Mouse (Mus musculus): Measurements from ENCODE around the gene Pif1.

Pif1 gene

DNA sequence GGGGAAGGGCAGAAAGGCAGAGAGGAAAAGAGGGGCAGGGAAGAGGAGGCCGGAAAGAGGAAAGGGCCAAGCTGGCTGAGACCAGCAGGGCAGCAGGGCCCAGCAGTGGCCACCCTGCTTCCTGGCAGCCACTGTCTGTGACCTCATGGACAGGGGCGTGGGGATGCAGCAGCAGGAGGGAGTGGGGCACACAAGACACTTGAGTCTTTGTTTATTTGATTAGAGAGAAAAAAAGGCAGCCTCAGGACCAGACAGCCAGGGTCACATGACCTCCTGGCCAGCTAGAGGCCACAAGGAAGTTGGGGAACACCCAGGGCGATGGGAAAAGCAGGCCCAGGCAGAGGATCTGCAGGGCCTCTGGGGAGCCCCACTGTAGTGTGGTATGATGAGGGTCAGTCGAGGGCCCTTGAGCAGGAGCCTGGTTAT is 24.9 kb upstream of the Pif1 start:
- peak; percentile 62 for DNase-seq

DNA sequence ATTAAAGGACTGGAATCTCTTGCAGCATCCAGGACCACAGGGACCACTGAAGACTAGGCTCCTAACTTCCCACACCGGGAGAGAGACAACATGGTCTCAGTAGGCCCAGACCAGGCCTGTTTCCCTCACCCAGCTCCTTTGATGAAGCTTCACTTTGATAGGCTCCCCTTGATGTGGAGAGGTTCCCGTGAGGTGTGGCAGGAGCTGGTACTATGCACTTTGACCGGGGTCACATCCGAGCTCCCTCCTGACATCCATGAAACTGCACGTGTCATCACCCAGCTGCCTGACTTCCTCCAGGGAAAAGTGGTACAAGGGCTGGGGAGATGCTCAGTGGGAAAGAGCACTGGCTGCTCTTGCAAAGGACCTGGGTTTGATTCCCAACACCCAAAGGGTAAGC is 23.9 kb upstream of the Pif1 start:
- DNase-seq: no peak

DNA sequence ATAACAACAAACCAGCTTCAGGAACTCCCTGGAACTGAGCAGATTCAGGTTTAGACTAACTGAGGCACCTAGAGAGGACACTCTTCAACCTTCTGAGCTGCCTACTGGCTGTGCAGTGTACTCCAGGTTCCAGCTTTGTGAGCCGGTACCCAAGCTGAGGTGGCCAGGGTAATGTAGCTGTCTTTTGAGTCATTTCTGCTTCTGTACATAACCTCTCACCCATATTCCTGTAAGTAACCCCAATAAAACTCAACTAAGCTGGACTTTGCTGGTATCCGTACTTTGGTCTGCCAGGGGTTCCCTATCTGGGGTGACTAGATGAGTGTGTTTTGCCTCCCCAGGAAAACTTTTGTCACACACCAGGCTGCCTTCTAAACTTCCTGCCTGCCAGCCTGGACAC is 22.3 kb upstream of the Pif1 start:
- DNase-seq: no peak

DNA sequence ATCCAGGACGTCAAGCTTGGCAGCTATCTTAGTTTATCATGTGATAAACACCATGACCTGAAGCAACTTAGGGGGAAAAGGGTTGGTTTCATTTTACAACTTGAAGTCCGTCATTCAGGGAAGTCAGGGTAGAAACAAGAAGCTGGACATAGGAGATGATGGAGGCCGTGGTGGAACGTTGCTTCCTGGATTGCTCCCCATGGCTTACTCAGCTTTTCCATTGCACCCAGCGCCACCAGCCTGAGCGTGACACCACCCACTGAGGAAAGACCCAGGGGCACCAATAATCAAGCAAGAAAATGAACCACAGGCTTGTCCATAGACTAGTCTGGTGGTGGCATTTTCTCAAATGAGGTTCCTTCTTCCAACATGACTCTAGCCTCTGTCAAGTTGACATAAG is 18.2 kb upstream of the Pif1 start:
- no peak for DNase-seq

DNA sequence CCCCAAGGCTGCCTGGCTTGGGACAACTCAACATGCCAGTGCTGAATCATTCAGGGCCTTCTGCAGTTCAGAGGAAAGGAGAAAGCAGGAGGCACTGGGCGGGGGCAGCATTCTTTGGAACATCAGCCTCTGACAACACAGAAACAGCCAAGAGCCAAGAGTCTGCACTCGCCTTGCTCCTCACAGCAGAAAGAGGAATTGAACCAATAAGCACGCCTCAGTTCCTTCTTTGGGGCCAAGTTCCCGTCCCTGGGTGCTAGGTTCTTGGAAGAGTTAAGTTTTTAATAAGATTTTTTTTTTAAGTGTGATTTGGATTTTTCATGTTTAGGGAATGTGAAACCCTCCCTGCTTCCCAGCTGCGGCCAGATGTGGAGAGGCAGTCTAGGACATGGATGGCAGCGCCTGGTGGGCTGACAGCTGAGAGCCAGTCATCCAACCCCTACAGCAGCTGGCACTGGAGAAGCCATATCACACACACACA is 17.4 kb upstream of the Pif1 start:
- DNase-seq: peak; percentile 64

DNA sequence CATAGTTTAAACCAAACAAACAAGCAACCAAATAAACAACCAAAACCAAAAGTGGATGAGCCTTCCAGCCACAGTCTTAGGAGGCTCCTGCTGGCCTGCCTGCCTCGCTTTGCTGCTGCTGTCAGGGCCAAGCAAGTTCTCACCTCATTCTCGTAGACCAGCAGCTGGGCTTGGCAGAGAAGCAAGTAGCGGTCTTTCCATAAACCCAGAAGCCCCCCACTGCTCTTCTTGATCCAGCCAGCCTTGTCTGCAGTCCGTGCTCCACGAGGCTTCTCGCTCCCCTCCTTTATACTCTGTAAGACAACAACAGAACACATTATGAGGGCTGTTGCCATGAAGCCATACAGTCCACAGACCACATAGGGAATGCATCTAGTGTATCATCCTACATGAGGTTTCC is 14.1 kb upstream of the Pif1 start:
- DNase-seq: no peak

DNA sequence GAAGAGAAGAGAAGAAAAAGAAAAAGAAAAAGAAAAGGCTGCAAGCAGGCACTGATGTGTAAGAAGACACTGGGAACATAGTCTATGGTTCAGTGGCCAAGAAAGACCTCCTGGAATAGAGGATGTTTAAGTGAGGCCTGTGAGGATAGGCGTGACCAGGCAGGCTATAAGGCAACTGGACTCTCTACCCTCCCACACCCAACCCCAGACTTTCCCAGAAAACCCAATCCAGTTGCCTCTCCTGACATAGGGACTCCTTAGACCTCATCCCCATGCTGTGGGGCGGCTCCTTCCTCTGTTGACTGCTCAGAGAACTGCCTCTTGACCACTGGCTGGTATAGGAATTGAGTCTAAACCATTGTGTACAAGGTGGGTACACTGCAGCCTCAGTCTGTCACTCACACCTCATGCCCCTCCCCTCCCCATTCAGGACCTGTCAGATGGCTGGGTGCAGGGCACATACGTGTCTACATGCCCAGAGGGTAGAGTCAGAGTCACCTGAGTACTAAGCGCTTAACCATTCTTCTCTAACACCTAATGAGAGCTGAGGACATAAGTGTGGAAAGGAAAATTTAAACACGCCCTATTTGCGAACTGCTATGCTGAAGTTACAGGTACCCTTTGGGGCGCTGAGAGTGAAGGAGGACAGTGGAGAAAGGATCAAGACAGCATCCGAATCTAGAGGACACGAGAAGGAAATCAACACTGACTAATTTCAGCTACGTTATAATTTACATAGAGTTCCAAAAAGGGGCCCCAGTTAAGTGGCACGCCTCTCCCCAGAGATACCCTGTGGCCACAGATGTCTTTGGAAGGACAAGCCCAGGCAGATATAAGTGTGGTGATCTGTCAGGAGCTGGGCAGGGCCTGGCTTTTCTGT is 12.2 kb upstream of the Pif1 start:
- no peak for DNase-seq

DNA sequence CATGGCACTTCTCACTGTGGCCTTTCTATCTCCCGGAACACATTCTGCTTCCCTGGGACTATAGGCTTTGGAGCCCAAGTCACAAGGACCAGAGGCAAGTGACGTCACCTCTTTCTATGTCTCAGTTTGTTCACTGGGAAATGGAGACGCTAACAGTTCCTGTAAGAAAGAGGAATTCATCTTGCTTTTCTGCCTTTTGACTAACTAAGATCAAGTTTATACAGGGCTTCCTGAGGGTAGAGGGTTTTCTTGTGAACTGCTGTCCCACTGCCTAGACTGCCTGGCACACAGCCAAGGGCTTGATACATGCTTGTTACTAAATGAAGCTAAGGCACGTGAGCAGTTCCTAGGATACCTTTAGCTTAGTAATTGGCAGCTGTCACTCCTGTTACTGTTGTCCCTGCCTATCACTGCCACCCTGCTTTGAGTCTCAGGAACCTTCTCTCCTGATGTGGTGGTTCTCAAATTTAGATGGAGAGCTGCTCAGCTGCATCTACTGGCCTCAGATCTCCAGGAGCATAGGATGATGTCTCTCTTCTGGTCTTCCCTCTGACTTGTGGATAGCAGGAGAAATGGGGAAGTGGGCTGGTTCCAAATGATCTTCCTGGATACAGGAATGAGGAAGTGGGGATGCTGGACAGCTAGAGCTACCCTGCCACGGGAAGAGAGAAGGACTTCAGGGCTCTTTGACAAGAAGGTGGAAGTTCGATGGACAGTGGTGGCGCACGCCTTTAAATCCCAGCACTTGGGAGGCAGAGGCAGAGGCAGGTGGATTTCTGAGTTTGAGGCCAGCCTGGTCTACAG is 11.4 kb upstream of the Pif1 start:
- DNase-seq: peak; percentile 62

DNA sequence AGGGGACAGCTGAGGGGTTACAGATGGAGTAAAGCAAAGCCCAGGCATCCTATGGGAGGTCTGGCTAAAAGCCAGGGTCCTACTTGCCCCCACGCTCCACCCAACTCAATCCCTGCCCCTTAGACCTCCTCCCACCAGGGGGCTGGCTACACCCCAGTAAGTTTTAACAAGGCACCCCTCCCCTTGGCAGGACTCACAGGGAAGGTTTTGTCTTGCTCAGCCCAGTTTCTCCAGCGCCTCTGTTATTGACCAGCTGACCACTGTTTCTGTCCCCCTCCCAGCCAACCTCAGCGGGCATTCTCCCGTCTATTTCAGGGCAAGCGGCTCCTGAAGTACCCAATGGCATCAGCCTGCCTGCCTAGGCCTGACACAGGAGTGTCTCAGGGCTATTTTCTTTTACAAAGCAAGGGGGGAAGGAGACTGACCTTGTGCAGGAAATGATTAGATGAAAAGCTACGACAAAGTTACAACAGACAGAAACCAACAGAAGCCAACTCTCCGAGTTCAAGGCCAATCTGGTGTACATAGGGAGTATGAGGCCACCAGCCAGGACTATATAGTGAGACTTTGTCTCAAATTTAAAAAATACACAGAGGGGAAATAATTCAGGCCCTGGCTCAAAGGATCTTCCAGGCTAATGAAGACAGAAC is 10.0 kb upstream of the Pif1 start:
- no peak for DNase-seq

DNA sequence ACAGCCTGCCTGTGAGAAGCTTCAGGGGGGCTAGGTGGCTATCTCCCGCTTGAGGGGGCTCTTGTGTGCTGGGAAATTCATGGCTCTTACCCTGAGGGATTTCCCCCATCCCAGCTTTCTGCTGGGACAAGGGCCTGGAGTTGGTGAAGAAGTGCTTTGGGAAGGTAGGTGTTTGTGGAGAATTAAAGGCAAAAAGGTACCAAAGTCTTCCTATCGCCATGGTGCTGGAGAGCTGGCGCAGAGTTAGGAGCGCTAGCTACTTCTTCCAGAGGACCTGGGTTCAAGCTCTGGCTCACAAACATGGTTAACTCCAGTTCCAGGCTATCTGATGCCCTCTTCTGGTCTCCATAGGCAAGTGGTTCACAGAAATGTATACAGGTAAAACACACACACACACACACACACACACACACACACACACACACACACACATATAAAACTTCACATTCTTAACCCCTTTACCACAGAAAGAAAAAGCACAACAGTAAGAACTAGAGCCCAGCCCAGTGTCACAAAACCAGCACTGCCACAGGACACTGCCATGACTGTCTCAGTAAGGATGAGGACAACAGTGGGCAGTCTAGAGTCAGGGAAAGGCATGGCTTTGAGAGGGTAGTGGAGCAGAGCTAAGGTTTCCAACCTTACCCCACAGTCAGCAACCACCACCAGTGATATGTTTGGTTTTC is 9.3 kb upstream of the Pif1 start:
- DNase-seq: no peak

DNA sequence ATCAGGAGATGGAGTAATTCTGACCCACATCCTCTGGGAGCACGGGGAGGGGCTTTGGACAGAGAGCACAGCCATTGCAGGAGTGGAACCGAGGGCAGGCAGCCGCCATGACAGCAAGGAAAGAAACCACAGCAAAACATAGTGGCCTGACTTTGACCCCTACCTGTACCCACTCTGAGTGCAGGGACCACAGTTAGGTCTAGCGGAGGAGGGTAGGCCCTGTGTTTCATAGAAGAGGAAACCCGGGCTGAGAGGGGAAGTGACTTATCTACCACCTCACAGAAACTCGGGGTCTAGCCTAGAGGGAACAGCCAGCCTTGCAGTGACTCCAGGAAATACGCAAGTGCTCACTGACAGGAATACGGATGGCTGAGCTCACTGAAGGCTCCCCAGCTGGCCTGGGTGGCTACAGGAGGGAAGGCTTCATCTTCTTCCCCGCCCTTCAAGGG is 8.1 kb upstream of the Pif1 start:
- DNase-seq: peak; percentile 58

DNA sequence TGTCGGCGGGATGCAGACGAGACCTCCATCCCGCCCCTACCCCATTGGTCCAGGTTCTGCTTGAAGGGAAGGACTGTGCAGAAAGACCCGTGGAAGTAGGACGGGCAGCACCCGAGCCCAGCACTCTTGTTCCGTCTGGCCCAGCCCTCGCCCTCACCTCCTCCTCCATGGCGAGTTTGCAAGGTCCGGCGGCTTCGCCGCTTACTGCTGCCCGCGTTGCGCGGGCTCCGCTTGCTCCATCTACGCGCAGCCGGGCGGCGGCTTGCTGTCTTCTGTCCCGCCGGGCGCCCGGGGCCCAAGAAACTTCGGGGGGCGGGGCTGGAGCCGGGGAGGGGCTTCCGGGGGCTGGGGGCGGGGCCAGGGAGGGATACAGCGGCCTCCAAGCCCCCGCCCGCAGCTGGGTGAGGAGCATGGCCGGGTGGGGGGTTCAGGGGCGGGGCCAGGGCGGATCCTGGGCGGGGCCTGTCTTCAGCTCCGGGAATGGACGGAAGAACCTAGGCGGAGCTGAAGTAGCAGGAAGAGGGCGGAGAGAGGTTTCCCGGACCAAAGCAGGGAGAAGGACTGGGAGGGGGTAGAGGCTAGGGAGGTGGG is 7.1 kb upstream of the Pif1 start, which contains the start of gene Plekho2:
Gene Plekho2 (minus strand): TSS at position 260 of the 591 bp plus-strand sequence.
- peak; percentile 95 for DNase-seq

DNA sequence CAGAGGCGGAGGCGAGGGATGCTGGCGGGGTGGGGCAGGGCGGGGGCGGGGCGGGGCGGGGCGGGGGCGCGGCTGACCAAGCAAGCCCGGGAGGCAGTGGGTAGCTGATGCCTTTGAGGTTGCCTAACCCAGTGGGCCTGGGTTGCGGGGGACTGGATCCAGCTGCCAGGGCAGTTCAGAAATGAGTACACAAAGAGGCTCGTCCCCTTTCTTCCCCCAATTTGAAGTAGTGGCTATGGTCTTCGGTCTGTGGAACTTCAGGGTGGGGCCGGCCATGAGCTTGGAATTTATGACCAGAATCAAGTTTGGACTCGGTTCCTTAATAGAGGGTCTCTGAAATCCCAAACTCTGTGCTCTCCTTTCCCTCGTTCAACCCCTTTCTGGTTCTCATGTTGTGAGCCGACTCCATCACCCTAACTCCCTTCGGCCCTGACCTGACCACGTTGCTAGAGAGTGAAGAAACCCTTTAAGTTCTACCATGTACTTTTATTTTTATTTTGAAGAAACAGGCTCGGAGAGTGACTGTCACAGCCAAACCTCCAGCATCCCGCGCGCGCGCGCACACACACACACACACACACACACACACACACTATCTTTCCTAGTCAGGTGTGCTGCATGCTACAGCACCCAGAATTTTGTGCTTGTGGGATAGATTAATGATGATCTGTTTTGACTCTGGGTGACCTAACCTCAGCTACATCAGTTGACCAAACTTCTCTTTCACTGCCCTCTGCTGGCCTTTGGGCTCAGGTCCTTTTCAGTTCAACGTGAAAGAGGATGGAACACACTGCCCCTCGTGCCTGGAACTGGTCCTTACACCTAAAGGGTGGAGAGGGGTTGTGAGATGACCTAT is 6.3 kb upstream of the Pif1 start:
- DNase-seq: peak; percentile 91

DNA sequence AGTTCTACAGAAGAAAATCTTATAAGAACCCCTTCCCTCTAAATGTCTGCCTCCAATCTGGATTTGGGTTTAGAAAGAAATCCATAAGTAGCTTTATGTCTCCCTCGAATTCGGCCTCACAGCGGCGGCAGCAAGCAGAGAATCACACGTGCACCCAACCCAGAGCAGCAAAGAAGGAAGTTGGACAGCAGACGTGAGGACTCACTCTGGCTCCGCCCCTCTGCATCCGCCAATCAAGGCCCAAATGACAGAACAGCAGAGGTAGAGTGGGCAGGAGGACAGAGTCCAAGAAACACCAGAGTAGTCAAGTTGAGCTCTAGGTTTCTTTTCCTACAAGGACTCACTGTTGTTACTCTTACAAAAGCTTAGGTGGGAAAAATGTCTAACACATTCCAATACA is 3.9 kb upstream of the Pif1 start:
- no peak for DNase-seq

DNA sequence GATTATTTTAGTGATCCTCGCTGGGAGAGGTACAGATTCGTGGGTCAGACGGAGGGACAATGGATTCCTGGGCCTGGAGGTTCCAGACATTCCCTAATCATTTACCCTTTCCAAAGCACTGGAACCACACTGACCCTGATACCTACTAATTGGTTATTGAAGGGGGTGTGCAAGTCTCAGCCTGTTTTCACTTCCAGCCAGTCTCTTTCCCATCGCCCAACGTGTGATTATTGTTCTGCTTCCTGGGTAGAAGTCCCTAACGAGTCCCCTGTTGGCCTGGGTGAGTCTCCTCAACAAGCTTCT is 261 bp downstream of the Pif1 start:
- DNase-seq: no peak

DNA sequence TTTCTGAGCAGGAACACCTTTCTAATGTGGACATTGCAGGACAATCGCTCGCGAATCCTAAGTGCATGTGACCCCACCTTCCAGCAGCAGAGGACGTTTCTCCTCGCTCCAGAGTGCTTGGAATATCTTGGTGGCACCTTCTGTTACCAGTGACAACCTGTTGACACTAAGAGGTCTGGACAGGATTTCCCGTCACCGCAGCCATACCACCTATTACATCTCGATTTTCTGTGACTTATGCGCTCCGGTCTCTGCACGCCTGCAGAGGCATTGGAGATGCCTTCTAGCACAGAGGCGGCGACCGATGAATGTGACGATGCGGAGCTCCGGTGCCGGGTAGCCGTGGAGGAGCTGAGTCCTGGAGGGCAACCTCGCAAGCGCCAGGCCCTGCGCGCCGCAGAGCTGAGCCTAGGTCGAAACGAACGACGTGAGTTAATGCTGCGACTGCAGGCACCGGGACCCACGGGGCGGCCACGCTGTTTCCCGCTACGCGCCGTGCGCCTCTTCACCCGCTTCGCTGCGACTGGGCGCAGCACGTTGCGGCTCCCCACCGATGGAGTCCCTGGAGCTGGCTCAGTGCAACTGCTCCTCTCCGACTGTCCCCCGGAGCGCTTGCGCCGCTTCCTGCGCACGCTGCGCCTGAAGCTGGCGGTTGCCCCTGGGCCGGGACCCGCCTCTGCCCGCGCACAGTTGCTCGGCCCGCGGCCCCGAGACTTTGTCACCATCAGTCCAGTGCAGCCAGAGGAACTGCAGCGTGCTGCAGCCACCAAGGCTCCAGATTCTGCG is 806 bp downstream of the Pif1 start:
- DNase-seq: no peak

DNA sequence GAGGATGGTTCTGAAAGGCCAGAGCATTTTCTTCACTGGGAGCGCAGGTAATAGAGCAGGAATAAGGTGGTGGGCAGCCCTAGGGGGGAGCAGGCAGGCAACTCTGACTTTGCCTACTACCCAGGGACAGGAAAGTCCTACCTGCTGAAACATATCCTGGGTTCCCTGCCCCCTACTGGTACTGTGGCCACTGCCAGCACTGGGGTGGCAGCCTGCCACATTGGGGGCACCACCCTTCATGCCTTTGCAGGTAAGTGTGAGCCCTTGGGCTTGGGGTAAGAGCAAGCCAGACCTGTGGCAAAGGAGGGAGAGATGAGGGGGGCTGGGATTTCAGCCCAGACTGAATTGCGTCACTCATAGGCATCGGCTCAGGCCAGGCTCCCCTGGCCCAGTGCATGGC is 2.1 kb downstream of the Pif1 start:
- DNase-seq: no peak

DNA sequence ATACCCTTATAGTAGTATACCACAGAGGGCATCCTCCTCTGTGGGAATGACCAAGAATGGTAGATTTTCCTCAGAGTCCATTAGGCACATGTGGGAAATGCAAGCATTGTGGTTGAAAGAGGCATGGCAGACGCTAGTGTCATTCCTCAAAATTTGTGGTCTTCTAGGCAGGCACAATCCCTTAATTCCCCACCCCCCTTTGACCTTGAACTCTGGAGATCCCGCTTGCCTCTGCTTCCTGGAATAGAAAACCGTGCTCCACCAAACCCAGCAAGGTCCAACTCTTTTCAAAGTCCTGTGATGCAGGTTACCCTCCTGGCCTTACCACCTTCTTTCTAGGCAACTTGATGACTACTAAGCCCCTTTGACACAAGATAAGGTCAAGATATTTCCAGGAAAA is 5.8 kb downstream of the Pif1 start:
- no peak for DNase-seq

DNA sequence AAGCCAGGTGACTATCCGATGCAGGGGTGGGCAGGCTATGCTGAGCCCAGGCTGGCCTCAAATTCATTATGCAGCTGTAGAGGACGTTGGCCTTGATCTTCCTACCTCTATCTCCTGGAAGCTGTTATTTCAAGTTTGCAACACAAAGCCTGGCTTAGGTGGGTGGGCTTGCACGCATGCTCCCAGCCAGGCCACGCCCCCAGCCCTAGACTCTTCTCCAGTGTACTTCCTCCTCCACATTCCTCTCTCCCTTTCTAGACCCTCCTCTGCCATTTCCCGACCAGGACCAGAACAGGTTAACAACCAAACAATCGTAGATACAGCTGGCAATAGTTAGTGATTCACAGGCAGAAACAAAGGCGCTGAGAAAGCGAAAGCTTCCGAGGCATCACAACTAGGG is 6.6 kb downstream of the Pif1 start:
- DNase-seq: no peak

DNA sequence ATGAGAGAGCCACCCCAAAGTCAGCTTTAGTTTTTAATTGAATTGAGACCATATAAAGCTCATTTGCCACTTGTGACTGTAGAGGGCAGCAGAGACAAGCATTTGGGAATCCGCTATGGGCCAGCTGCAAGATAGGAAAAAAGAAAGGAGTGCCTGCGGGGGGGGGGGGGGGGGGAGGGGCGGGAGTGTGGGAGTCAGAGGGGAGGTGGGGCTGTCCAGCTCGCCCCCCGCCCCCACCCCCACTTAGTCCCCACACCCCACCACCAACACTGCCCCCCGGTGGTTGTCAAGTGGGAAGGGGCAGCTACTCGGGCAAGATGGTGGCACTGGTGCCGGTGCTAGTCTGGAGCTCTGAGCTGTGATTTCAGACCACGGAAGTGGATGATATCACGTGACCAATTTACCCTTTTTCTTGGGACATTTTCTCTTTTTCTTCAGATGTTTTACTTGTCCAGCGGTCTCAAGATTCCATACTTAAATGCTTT is 11.8 kb downstream of the Pif1 start:
- peak; percentile 68 for DNase-seq

DNA sequence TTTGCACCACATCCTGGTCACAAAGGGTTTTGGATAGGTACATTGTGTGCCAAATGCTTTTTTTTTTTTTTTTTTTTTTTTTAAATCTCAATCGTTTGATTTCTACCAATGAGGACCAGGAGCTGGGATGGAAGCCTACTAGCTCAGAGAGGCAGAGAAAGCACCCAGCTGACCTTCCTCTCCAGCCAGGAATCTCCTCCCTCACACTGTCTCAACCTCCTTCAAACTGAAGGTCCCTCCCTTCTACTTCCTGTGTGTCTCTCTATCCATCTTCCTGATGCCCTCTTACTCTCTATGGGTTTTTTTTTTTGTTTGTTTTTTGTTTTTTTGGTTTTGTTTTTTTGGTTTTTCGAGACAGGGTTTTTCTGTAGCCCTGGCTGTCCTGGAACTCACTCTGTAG is 14.0 kb downstream of the Pif1 start:
- DNase-seq: no peak
